Mouse (Mus musculus) common myeloid progenitor, adult 5-6 weeks (primary cell): Measurements from ENCODE around the gene Dapk3. TPM values are rescaled to one million over a fixed set of nuclear protein-coding genes. Genes with fewer than 3 reads are reported as not detected.
"Not testable (repeated sequence)": the region's sequence is repeated elsewhere in the genome, so short reads cannot be mapped to it uniquely, and the experiment has no call there.

Experiments used
- ATAC-seq: replicated peaks from 2 replicates; pipeline ENCODE4 v1.8.0; 2016; ENCODE audit warnings: low read depth, mild to moderate bottlenecking, moderate TSS enrichment, inconsistent platforms; ENCODE audit not compliant: poor library complexity, severe bottlenecking
- total RNA-seq: library from RNA; stranded (forward); fragments of 200-1000, 187-1606 nt; gene quantifications from 2 replicates; pipeline ENCODE4 v1.2.3, GENCODE M21; 2017

Gene Dapk3
- total RNA-seq, 1 experiment from 2014 or later, result 29.8 TPM

DNA sequence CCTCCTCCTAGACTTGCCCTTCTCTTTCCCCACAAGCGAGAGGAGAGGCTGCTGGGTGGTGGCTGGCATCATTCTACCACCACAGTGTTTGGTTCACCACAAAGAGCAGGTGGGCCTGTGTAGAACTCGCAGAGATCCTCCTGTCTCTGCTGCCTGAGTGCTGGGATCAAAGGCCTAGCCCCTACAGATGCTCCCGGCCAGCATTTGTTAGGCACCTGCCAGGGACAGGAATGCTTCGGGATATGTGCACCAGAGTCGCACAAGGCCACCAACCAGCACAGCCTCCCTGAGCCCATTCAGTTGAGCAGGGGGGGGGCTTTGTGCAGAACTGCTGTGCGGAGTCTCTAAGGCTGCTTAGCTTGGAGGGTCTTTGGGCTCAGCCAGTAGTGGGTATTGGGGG, 37.5 kb upstream of the Dapk3 start:
- no peak for ATAC-seq

DNA sequence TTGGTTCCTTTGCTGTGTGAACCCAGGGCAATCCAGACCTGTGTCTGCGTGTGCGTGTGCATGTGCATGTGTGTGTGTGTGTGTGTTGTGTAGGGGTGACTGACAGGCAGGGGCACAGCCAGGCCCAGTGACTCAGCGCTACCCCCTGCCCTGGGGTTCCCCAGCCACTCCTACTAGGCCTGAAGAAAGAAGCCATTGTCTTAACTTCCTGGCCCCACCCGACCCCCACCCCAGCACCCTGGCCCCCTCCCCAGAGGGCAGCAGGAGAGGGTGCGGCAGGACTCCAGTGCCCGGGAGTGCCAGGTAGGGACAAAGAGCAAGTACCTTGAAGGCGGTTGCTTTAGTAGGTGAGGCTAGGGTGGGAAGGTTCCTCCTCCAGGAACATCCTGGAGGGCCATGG, 37.0 kb upstream of the Dapk3 start:
- ATAC-seq, result no peak

DNA sequence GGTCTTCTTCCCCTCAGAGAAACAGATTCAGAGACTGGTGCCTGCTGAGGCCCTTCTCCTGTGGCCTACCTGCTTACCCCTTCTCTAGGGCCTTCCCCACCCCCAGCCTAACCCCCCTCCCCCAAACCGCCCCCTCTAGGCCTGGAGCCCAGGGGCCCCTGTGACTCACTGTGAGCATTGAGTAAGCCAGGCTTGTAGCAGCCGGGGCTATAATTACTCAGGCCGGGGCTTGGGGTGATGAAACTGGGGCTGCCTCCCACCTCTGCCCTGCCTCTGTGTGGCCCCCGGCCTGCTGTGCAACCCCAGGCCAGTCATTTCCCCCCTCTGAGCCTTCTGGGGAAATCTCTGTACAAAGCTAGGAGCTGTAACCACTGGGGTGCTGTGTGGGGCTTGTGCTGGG, 36.5 kb upstream of the Dapk3 start:
- no peak for ATAC-seq

DNA sequence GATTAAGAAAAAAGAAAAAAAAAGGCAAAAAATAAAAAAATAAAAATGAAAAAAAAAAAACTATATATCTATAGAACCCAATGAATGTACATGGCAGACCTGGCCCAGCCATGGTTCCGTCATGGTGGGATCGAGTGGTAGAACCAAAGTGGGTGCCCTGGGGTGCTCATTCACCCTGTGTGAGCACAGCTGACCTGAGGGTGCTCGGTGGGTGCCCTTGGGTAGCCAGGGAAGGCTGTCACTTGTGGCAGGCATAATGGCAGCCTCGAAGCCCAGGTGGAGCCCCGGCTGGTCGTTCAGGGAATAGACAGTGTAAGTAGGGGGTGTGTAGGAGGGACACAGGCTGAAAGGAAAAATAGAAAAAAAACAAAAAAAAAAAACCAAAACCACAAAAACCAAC, 31.5 kb upstream of the Dapk3 start:
- no peak for ATAC-seq

DNA sequence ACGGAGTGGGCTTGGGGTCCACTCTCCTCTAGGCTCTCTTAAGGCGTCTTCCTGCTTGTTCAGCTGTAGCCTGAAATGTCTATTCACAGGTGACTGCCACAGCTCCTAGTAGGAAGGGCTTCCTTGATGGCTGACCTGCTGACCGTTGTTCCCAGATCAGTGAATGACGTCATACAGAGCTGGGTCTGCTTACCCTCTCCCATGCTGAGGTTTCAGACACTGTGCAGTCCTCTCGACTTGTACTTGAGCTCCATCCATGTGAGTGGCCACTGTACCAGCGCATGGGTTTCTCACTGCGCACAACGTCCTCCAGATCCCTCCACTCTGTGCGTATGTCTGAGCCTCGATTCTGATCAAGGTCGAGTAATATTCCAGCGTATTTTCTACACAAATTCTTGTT, 30.2 kb upstream of the Dapk3 start:
- ATAC-seq, result no peak

DNA sequence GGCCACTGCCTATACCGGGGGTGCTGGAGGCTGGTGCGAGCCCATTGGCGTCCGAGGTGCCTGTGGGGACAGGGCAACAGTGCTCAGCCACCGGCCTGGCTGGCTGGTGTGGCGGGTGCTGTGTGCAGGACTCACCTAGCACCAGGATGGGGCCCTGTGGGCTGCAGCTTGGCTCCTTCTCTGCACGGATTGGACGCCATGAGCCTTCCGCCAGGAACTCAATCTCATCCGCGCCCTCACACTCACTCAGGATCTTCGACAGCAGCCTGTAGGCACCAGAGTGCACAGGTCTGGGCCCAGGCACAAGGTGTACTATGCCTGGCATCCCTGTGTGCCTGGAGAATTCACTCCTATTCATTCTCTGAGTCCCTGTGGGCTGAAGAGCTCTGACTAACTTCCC, 28.5 kb upstream of the Dapk3 start:
- no peak for ATAC-seq

DNA sequence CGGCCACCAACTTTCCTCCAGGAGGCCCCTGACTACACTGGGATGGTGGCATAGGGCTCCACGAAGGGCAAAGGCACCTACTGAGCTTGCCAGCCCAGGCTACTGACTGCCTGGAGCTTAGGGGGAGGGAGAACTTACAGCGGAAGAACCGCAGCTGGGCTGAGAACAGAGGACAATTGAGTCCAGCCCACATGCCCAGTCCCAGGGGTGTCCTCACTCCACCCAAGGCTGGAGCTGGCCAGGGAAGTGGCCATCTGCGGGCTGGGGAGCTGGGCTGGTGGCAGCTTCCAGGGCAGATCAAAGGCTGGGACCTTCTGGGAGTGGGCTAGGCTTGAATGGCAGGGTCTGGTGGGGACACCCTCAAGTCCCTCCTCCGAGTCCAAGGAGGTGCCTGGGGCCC, 28.1 kb upstream of the Dapk3 start:
- ATAC-seq, result no peak

DNA sequence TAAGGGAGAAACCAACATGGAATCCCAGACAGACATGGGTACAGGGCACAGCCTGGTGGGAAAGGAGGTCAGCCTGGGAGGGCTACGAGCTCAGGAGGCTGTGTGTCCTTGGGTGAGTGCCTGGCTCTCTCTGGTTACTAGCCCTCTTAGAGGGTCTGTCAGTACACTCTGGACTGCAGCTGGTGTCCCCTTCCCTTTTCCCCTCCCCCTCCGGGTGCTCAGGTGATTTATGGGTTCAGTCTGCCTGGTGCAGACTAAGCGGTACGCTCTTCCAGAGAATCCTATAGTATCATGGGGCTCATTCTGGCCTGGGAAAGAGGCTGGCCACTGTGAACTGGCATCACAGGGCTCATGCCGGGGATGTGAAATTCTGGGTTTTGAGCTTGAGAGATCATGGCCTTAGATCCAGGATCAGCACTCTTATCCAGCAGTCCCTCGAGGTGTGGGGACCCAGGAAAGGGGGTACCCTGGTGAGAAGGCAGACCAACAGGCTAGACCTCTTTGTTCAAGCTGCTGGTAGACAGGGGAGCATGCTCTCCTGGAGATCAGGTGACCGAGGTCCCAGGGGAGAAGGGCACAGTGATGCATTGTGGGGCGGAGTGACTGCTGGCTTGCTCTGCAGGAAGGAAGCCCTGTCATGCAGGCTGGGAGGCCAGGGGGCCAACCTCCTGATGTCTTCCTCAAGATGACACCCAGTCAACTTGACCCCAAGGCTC, 21.0 kb upstream of the Dapk3 start:
- ATAC-seq, result peak; percentile 37

DNA sequence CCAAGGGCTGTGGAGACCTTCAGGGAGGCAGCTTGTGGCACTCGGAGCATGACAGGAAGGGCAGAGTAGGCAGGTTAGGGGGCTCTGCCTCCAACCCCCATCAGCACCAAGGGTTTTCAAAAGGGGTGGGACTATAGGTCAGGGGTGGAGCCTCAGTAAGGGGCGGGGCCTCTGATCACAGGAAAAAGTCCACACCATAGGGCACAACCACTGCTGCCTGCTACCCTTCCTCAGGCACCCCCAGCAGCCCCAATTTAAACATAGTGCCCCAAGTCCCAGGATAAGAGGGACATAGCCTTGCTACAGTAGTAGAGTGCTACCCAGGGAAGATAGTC, 20.5 kb upstream of the Dapk3 start:
- peak; percentile 63 for ATAC-seq

DNA sequence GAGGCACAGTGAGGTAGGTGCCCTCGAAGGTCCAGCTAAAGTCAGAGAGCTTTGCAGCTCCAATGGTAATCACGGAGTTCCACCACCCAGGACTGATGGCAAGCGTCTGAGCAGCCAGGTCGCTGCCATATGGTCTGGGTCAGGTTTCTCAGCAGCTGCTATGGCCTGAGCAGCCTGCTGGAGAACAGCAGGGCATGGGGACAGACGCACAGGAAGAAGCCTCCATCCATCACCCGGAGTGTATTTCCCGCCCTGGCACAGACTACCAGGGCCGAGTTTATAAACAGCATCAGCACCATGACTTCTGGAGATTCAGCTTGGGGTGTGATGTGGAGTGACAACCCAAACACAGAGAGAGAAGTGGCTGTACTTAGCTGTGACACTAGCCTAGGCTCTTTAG, 17.7 kb upstream of the Dapk3 start:
- ATAC-seq, result no peak

DNA sequence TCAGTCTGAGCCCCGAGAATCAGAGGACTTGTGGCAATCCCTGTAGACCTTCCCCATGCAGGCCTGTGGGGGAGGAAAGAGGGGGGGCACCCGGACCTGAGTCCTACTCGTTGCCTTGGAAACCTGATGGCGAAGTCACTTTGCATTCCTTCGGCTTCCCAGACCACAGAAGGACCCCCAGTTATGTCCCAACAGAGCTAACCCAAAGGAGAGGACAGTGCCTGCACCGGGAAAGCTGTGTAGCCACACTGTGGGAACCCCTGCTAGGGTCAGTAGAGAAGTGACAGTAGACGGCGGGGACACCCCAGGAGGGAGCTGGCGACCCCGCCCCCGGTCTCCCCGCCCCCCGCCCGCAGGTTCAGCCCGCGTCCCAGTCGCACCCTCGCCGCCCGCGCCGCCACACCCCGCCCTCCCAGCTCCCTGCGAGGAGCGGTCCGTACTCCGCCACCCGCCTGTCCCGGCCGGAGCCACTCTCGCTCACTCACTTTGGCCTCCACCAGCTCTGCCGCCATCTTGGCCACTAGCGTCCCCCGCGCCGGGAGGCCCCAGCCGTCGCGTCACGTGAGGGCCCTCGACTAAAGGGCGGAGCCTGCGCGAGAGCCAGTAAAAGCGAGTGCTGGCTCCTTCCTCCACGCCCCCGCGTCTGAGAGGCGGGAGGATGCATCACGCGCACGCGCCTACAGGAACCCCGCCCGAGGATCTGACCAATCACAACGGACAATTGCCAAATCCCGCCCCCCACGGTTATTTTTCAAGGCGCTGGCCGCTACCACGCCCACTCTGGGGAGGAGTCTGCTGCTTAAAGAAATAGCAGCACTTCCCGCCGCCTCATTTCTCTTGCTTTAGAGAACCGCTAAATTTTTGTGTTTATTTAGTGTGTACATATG, 15.4 kb upstream of the Dapk3 start, which contains the start of gene Pias4:
Gene Pias4 (minus strand): TSS at position 724 of the 887 bp plus-strand sequence.
- ATAC-seq, result peak; percentile 85

DNA sequence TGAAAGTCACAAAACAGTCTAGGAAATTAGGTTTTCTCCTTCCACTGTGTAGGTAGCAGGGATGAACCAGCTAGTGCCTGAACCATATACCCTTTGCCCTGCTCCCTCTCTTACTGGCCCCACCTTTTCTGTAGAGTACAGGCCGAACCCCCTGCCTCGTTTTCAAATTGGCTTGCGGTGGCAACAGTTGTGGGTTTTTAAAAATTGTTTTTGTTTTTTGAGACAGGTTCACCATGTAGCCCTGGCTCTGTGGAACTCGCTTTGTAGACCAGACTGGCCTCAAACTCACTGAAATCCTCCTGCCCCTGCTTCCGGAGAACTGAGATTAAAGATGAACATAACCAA, 14.7 kb upstream of the Dapk3 start:
- ATAC-seq, result peak; percentile 9; the same call in 1 of the 2 replicates

DNA sequence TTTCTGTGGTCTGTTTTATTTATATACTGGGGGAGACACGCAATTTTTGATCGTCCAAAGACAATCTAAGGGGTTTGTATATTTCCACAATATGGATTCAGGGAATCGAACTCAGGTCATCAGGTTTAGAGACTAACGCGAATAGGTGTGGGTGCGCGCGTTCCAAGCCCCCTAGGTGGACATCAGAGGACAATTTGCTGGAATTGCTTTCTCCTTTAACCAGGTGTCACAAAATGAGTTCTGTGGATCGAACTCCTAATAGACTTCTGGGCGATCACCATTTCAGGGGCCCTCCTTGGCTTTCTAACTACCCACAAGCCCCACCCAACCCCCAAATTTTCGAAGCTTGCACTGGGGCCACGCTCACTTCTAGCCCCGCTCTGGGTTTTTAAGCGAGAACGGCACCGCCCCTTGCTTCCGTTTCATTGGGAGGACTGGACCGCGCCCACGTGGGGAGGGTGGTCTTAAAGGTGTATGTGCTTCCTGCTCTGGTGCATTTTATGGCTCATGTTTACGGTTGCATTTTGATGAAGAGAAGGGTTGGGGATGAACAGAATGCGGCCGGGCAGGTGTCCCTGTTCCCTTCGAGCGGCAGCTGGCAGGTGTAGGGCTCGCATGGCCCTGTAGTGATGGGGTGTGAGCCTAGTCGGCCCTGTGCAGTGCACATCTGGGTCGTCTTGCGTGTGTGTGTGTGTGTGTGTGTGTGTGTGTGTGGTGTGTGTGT, 14.1 kb upstream of the Dapk3 start:
- ATAC-seq, result peak; percentile 55

DNA sequence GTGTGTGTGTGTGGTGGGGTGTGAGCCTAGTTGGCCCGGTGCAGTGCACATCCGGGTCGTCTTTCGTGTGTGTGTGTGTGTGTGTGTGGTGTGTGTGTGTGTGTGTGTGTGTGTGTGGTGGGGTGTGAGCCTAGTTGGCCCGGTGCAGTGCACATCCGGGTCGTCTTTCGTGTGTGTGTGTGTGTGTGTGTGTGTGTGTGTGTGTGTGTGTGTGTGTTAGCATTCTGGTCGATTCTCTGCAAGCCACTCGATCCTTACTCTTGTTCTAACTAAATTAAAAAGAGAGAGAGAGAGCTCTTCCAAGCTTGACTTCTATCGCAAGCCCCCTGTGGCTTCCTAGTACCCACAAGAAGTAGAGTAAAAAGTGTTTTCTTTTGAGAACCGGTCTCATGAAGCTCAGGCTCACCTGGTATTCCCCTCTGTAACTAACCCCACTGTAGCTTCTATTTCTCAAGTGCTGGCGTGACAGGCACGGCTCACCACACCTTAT, 13.3 kb upstream of the Dapk3 start:
- peak; percentile 20; the same call in 1 of the 2 replicates for ATAC-seq

DNA sequence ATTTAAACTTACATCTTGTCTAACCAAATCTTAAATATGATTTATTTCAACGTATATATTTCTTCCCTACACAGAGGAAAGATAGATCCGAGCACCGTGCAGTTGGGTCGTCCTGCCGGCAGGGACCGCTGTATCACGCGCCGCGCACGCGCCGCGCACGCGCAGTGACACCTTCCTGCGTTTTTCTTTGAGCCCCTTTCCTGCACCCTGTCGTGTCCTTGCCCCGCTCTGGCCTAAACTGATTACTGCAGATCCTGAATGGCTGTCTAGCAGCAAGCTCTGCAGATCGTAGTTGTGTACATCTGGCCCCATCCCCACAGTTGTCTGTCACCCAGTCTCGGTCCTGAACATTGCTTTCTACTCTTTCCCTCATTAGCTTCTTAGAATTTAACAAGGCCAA, 9.7 kb upstream of the Dapk3 start:
- ATAC-seq, result peak; percentile 45

DNA sequence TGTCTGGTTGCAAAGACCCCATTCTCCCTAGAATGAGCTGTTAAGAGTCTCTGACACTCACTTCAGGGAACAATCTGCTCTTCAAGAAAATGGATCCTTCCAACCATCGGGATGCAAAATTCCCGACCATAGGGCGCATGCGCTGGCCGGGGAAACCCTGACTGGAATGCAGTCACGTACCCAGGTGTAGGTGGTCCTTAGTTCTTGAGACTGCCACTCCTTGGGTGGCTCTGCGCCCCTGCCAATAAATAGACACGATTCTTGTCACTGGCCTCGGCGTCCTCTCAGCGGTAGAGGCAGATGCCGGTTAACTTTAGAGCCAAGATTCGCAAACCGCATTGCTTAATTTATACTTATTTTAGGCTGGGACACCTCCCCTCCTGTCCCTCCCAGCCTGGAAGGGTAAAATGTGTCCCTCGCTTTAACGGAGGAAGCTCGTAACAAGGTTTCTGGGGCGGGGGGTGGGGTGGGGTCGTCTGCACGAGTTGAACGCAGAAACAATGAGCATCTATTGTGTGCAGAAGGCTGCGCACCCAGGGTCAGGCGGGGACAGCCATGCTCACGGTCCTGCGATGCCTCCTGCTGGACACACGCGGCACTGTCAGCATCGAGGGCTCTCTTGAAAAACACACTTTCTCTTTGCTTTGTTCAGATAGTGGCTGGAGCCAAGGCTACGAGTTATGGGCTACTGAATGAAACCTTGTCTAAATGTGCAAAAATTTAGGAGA, 8.0 kb upstream of the Dapk3 start:
- ATAC-seq, result peak; percentile 59

DNA sequence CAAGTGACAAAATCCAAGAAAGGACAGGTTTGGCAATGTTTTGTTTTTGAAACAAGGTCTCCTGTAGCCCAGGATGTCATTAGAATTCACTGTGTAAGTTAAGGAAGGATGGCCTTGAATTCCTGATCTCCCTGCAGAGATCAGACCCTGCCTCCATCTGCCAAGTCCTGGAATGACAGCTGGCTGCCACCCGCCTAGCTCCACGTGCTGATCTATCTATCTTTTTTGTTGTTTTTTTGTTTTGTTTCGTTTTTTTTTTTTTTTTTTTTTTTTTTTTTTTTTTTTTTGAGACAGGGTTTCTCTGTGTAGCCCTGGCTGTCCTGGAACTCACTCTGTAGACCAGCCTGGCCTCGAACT, 7.5 kb upstream of the Dapk3 start:
- ATAC-seq, result not testable (repeated sequence)

DNA sequence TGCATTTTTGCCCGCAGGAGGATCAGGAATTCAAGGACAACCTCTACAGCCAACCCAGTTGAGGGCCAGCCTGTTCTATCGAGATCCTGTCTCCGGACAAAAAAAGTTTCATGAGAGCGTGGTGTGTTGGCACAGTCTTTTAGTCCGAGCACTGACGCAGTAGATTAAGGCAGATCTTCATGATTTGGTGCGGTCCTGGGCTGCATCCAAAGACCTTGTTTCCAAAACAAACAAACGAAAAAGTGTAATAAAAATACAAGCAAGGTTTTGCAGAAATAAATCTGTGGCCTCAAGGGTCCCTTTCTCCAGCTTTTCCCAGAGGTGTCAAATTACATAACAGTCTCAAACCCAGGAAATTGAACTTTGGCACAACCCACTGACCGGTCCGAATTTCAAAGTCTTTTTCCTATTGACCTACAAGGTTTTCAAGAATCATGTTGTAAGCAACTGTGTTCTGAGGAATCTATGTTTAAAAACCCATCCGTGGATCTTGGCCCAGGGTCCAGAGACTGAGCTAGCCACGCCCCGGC, 6.8 kb upstream of the Dapk3 start:
- ATAC-seq, result no peak

DNA sequence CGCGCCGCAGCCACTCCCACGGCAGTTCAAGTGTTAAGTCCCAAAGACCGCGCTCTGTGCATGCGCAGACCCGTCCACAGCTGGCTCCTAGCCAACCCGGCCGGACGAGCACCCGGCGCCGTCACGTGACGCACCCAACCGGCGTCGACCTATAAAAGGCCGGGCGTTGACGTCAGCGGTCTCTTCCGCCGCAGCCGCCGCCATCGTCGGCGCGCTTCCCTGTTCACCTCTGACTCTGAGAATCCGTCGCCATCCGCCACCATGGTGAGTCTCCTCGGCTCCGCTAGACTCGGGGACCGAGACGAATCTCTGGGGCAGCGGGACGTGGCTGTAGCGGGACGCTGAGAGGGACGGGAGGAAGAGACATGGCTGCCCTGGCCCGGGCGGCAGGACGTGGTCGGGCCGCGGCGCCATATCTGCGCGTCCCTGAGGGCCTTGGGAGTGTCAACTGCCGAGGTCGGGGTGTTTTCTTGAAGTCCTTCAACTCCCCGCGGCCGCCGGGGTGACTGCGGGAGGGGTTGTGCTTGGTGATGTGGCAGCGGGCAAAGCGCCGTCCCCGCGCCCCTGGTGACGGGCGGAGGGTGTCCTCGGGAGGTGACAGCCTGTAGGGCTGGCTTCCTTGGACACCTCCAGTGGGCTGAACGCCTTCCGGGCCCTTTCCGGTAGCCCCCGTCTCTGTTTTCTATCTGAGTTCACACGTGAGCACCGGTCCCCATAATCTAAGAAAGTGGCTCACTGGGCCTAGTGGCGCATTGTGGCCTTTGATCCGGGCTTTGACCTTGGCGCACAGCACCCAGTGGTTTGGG, 6.1 kb upstream of the Dapk3 start, which contains the start of gene Eef2:
Gene Eef2 (plus strand): TSS at position 166 of the 806 bp plus-strand sequence.
- ATAC-seq, result peak; percentile 50
